Mouse (Mus musculus) lung, adult 2 months (tissue): Measurements from ENCODE around the gene Zc3h15.

ENCODE experiments used
- CTCF ChIP-seq: fragments of 200-500 bp; IDR thresholded peaks from 2 replicates; pipeline ENCODE4 v1.5.1; 2011; ENCODE audit warnings: mild to moderate bottlenecking, low read length, control low read depth; ENCODE audit not compliant: insufficient read depth
- POLR2A ChIP-seq: fragments of 200-500 bp; IDR thresholded peaks from 2 replicates; pipeline ENCODE4 v1.6.1; 2011; ENCODE audit warnings: low read depth, mild to moderate bottlenecking, control low read depth, low read length, borderline replicate concordance; ENCODE audit errors: extremely low read depth

DNA sequence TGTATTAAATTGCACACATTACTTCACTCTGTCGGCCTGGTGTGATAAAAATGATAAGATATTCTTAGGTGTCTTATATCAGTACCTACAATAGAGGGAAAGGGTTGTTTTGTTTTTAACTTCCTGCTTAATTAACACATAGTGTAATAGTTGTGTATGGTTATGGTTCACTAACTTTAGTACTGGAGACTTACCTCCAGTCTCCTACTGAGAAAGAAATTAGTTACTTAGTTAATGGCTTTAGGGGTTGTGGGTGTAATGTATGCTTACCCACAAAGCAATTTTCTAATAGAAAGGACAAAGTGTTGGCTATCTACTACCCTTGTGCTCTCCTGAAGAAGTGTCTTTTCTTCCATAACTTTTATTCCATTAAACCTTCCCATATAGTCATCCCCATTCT, 23.8 kb downstream of the Zc3h15 start:
- TF ChIP-seq CTCF = no peak
- TF ChIP-seq POLR2A = no peak
